Mouse (Mus musculus) embryonic stem cell, embryonic (primary cell): Measurements from ENCODE around the gene Sco1.

Experiments used
- CTCF ChIA-PET, 4 experiments: fragments of 300-600 bp in 2 of 4; fragments of 350-600 bp in 2 of 4; sonication (Branson Sonifier 250); formaldehyde crosslinking; loops; one replicate each; lab custom pipeline; 2022; ENCODE audit warnings: inconsistent platforms in 2 of 4; lab: Charles Lee
- POLR2A ChIA-PET, 4 experiments: fragments of 300-600 bp in 2 of 4; fragments of 350-600 bp in 2 of 4; sonication (Branson Sonifier 250); formaldehyde crosslinking; loops; one replicate each; lab custom pipeline; 2022; ENCODE audit warnings: antibody characterized with exemption in 4 of 4, inconsistent platforms in 1 of 4; lab: Charles Lee

Gene Sco1

GRCm38 (mm10) chr11:67072615-67073130 is 20.2 kb downstream of the Sco1 start:
- ChIA-PET CTCF (no interaction called here), POLR2A (interaction anchor here in 1 of 4 experiments (0.6 to 1.1 kb wide), 2 partner anchors 15 to 54 kb away, joined by 3 read pairs; no protein-coding TSS in a partner anchor)

GRCm38 (mm10) chr11:67075036-67075435 is 22.6 kb downstream of the Sco1 start:
- ChIA-PET CTCF (interaction anchor here in 3 of 4 experiments (1.0 to 1.5 kb wide), 4 partner anchors 10 to 27 kb away, joined by 3 to 9 read pairs (median 6); no protein-coding TSS in a partner anchor), POLR2A (interaction anchor here in 3 of 4 experiments (0.8 to 1.6 kb wide), 5 partner anchors 12 to 37 kb away, joined by 3 to 7 read pairs (median 3); partner anchors contain the start of genes Adprm (in 1 of the 3) and Sco1 (in 1 of the 3))

DNA sequence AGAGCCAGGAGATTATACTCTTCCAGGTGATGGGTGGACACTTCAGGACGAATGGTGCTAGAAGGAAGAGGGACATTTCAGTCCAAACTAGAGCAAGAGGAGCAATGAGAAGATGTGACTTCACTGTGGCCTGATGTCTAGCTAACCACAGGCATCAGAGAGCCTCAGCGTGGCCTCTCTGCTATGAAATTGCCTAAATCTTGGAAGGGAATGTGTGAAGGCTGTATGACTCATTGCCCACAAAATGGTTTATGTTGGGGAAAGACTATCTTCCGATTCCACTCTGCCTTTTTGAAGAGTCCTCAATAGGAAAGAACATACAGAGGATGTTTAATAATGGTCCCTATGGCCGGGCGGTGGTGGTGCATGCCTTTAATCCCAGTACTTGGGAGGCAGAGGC is 24.3 kb downstream of the Sco1 start:
- ChIA-PET CTCF (no interaction called here), POLR2A (interaction anchor here in 1 of 4 experiments (0.8 kb wide), 1 partner anchor 51 kb away, joined by 3 read pairs; no protein-coding TSS in a partner anchor)

DNA sequence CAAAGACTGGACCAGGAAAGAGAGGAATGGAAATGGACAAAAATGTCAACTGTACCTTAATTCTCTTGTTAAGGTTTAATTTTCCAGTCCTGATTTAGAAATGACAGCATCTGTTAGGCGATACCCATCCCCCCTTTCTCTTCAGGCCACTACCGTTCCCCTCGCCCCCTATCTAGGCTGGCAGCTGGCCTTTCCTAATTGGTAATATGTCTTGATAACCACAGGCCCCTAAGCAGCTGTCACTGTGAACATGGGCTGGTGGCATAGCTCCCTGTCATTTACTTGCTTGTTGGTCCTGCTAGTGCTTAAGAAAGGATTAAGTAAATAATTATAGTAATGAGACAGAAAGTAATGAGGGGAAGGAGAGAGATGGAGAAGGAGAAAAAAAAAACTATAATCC is 25.0 kb downstream of the Sco1 start:
- ChIA-PET POLR2A (no interaction called here), CTCF (interaction anchor here in 2 of 4 experiments (0.6 to 1.0 kb wide), 3 partner anchors 33 to 60 kb away, joined by 3 to 4 read pairs (median 3); no protein-coding TSS in a partner anchor)

- POLR2A ChIA-PET = no interaction called here
- CTCF ChIA-PET = interaction anchor here in 3 of 4 experiments (0.6 to 1.7 kb wide), 4 partner anchors 32 to 60 kb away, joined by 3 to 4 read pairs (median 4); no protein-coding TSS in a partner anchor
Measured at GRCm38 (mm10) chr11:67078000-67078399, 25.5 kb downstream of the Sco1 start, which contains the start of gene Myh3. TSS of gene Myh3 (plus strand) at chr11:67078300.

GRCm38 (mm10) chr11:67078888-67079287 is 26.4 kb downstream of the Sco1 start:
- POLR2A ChIA-PET = no interaction called here
- CTCF ChIA-PET = interaction anchor here in 1 of 4 experiments (1.7 kb wide), 1 partner anchor 55 kb away, joined by 4 read pairs; no protein-coding TSS in a partner anchor

DNA sequence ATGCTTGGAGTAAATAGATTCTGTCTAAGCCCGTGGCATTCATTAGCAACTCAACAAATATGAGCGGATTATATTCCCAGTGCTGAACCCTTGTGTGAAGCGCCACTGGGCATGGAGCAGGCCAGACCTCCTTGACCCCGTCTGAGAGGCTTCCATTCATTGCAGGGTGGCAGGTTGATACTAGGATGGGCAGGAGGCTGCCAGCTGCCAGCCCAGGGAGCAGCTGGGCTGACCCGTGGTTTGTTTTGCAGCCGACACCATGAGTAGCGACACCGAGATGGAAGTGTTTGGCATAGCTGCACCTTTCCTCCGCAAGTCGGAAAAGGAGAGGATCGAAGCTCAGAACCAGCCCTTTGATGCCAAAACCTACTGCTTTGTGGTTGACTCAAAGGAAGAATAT is 27.3 kb downstream of the Sco1 start:
- CTCF ChIA-PET = interaction anchor here in 2 of 4 experiments (0.5 to 0.8 kb wide), 2 partner anchors 31 kb away, joined by 3 to 7 read pairs; no protein-coding TSS in a partner anchor
- POLR2A ChIA-PET = interaction anchor here in 2 of 4 experiments (0.6 to 2.4 kb wide), 3 partner anchors 27 to 37 kb away, joined by 3 to 16 read pairs (median 4); partner anchors contain the start of genes Adprm (in 2 of the 2) and Sco1 (in 2 of the 2)

- POLR2A ChIA-PET = interaction anchor here in 3 of 4 experiments (0.6 to 2.4 kb wide), 4 partner anchors 16 to 37 kb away, joined by 3 to 16 read pairs (median 4); partner anchors contain the start of genes Adprm (in 3 of the 3) and Sco1 (in 3 of the 3)
Measured at GRCm38 (mm10) chr11:67080168-67080567, 27.7 kb downstream of the Sco1 start.

GRCm38 (mm10) chr11:67081125-67081649 is 28.7 kb downstream of the Sco1 start:
- POLR2A ChIA-PET = interaction anchor here in 3 of 4 experiments (0.5 to 2.4 kb wide), 12 partner anchors 17 to 1305 kb away, joined by 3 to 16 read pairs (median 4); partner anchors contain the start of genes Adprm (in 2 of the 3), Sco1 (in 2 of the 3) and Tmem220 (in 1 of the 3)
- CTCF ChIA-PET = interaction anchor here (0.5 to 1.7 kb wide), 29 partner anchors 11 to 575 kb away, joined by 3 to 10 read pairs (median 4); partner anchors contain the start of genes Adprm (in 1 of the 4), Sco1 (in 1 of the 4) and Tmem220 (in 1 of the 4)

More at GRCm38 (mm10) chr11:67080168-67080567, 27.7 kb downstream of the Sco1 start:
- CTCF ChIA-PET = interaction anchor here in 3 of 4 experiments (0.5 to 1.7 kb wide), 6 partner anchors 31 to 174 kb away, joined by 3 to 10 read pairs (median 6); no protein-coding TSS in a partner anchor

DNA sequence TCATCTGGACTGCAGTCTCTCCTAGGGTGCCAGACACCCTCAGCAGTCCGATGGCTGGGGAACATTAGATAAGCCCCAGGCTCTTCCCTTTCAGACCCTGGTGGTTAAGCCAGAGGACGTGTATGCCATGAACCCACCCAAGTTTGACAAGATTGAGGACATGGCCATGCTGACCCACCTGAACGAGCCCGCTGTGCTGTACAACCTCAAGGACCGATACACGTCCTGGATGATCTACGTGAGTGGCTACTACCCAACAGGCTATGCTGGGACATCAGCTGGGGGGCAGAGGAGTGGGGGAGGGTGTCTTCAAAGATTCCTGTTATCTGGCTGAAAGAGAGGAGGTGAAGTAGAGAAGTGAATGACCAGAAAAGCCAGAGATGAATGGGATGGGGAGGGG is 29.7 kb downstream of the Sco1 start:
- CTCF ChIA-PET = interaction anchor here in 1 of 4 experiments (0.8 to 1.4 kb wide), 3 partner anchors 13 to 28 kb away, joined by 3 to 10 read pairs (median 4); no protein-coding TSS in a partner anchor
- POLR2A ChIA-PET = interaction anchor here in 3 of 4 experiments (0.6 to 1.1 kb wide), 4 partner anchors 12 to 272 kb away, joined by 3 to 4 read pairs (median 3); no protein-coding TSS in a partner anchor

DNA sequence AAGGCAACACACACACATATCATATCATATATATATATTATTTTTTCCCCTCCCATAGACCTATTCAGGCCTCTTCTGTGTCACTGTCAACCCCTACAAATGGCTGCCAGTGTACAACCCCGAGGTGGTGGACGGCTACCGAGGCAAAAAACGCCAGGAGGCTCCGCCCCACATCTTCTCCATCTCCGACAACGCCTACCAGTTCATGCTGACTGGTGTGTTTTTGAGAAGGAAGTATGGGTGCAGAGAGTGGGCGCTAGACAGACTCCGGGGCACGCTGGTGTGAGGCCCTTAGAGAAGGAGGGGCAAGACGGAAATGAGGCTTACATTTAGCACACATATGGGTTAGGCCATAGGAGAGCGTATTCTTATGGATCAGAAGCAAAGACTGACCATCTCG is 30.3 kb downstream of the Sco1 start:
- ChIA-PET POLR2A (interaction anchor here in 3 of 4 experiments (0.6 to 1.1 kb wide), 3 partner anchors 13 to 271 kb away, joined by 3 read pairs; no protein-coding TSS in a partner anchor), CTCF (interaction anchor here in 1 of 4 experiments (0.8 to 1.4 kb wide), 3 partner anchors 13 to 27 kb away, joined by 3 to 10 read pairs (median 4); no protein-coding TSS in a partner anchor)

- ChIA-PET POLR2A (interaction anchor here in 1 of 4 experiments (1.1 kb wide), 1 partner anchor 13 kb away, joined by 3 read pairs; no protein-coding TSS in a partner anchor), CTCF (interaction anchor here in 1 of 4 experiments (0.8 to 1.4 kb wide), 3 partner anchors 12 to 27 kb away, joined by 3 to 10 read pairs (median 4); no protein-coding TSS in a partner anchor)
Measured at GRCm38 (mm10) chr11:67083239-67083638, 30.8 kb downstream of the Sco1 start.

DNA sequence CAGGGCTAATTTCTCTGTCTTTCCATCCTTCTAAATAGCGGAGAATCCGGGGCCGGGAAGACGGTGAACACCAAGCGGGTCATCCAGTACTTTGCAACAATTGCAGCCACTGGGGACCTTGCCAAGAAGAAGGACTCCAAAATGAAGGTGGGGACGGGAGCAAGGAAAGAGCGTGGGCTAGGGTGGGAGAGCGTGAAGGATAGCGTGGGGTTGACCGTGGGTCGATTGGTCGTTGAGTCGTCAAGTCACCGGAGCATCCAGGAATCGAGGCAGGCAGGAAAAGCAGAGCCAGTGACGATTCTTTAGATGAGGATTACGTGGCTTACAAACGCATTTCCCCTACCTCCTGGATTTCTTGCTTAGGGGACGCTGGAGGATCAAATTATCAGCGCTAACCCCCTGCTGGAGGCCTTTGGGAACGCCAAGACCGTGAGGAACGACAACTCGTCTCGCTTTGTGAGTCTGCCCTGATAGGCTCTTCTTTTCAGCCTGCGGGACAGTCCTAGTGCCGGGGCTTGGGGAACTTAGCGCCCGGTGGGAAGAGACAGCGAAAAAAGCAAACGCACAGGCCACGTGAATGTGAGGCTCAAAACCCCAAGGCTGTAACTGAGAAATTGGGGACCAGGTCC is 31.4 kb downstream of the Sco1 start:
- ChIA-PET CTCF (interaction anchor here in 2 of 4 experiments (1.3 to 3.7 kb wide), 8 partner anchors 11 to 60 kb away, joined by 4 to 26 read pairs (median 16); no protein-coding TSS in a partner anchor), POLR2A (interaction anchor here in 1 of 4 experiments (1.4 kb wide), 1 partner anchor 60 kb away, joined by 5 read pairs; no protein-coding TSS in a partner anchor)

GRCm38 (mm10) chr11:67085489-67085888 is 33.0 kb downstream of the Sco1 start:
- ChIA-PET POLR2A (interaction anchor here in 2 of 4 experiments (0.9 to 1.4 kb wide), 6 partner anchors 8 to 62 kb away, joined by 3 to 5 read pairs (median 3); no protein-coding TSS in a partner anchor), CTCF (interaction anchor here (0.5 to 3.7 kb wide), 49 partner anchors 9 to 1606 kb away, joined by 3 to 26 read pairs (median 4); partner anchors contain the start of gene Myh10 (in 1 of the 4))

GRCm38 (mm10) chr11:67086467-67087164 is 34.1 kb downstream of the Sco1 start:
- CTCF ChIA-PET = interaction anchor here in 3 of 4 experiments (0.5 to 3.7 kb wide), 14 partner anchors 8 to 102 kb away, joined by 3 to 24 read pairs (median 8); no protein-coding TSS in a partner anchor

DNA sequence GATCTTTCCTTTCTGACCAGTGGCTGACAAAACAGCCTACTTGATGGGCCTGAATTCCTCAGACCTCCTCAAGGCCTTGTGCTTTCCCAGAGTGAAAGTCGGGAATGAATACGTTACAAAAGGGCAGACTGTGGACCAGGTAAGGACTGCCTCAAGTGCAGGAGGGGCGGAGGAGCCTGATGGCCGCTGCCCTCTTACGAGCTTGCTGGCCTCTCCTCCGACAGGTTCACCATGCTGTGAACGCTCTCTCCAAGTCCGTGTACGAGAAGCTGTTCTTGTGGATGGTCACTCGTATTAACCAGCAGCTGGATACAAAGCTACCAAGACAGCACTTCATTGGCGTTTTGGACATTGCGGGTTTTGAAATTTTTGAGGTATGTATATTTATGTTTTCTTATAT is 34.8 kb downstream of the Sco1 start:
- CTCF ChIA-PET = interaction anchor here in 2 of 4 experiments (0.5 to 3.7 kb wide), 8 partner anchors 8 to 65 kb away, joined by 3 to 24 read pairs (median 6); no protein-coding TSS in a partner anchor
- POLR2A ChIA-PET = interaction anchor here in 1 of 4 experiments (1.0 kb wide), 1 partner anchor 29 kb away, joined by 3 read pairs; no protein-coding TSS in a partner anchor

More at GRCm38 (mm10) chr11:67086467-67087164, 34.1 kb downstream of the Sco1 start:
- POLR2A ChIA-PET = interaction anchor here in 2 of 4 experiments (1.0 to 1.3 kb wide), 2 partner anchors 28 to 38 kb away, joined by 3 read pairs; no protein-coding TSS in a partner anchor
